Mouse (Mus musculus): ENCODE data around the gene Scd4. TPM values are rescaled to one million over a fixed set of nuclear protein-coding genes. Genes with fewer than 3 reads are reported as not detected.
"Not testable (repeated sequence)": the region's sequence is repeated elsewhere in the genome, so short reads cannot be mapped to it uniquely, and the experiment has no call there.

Scd4 gene
- polyA plus RNA-seq, 1 experiment from 2014 or later: not detected

- not testable (repeated sequence) for DNase-seq (ENCODE audit: low spot score)
- WGBS: 83% methylated on average over 10 of the region's 10 CpGs
These were observed 34.2 kb downstream of the Scd4 start for GRCm38 (mm10) chr19:44367076-44367475.

GRCm38 (mm10) chr19:44369371-44369770 lies 36.5 kb downstream of the Scd4 start:
- H3K9me3 ChIP-seq (ENCODE audit: control insufficient read depth, low read length): no peaks in the 10 kb centered on the region
- no peak overlapping the region for H3K4me2 ChIP-seq (ENCODE audit: low read depth, severe bottlenecking)
- no peak overlapping the region for H3K9ac ChIP-seq (ENCODE audit: low read length)
- H3K4me3 ChIP-seq (ENCODE audit: low read depth, low read length): no peak overlapping the region
- DNase-seq (ENCODE audit: low spot score): no peak
- H3K4me1 ChIP-seq (ENCODE audit: control insufficient read depth, insufficient read depth, low read length): no peaks in the 10 kb centered on the region
- H3K27ac ChIP-seq (replicated peaks; ENCODE audit: low read depth, low read length): no peak overlapping the region
- no peak for ATAC-seq (ENCODE audit: insufficient number of reproducible peaks, low FRiP score, low TSS enrichment, low read depth)
- 69% methylated on average over 8 of the region's 8 CpGs for WGBS
- no peaks in the 10 kb centered on the region for H3K36me3 ChIP-seq (ENCODE audit: control insufficient read depth, insufficient read depth, low read length)
- H3K27me3 ChIP-seq (ENCODE audit: control insufficient read depth, insufficient read depth, low read length): no peaks in the 10 kb centered on the region

More at GRCm38 (mm10) chr19:44367076-44367475, 34.2 kb downstream of the Scd4 start:
- not testable (repeated sequence) for ATAC-seq (ENCODE audit: insufficient number of reproducible peaks, low FRiP score, low TSS enrichment, low read depth); H3K9ac ChIP-seq (ENCODE audit: low read length); H3K36me3 ChIP-seq (ENCODE audit: control insufficient read depth, insufficient read depth, low read length); H3K4me2 ChIP-seq (ENCODE audit: low read depth, severe bottlenecking); H3K4me1 ChIP-seq (ENCODE audit: control insufficient read depth, insufficient read depth, low read length); H3K27me3 ChIP-seq (ENCODE audit: control insufficient read depth, insufficient read depth, low read length); H3K9me3 ChIP-seq (ENCODE audit: control insufficient read depth, low read length); H3K4me3 ChIP-seq (ENCODE audit: low read depth, low read length); H3K27ac ChIP-seq (replicated peaks; ENCODE audit: low read depth, low read length)

- WGBS: 70% methylated on average over 5 of the region's 5 CpGs
- no peaks in the 10 kb centered on the region for H3K4me1 ChIP-seq (ENCODE audit: control insufficient read depth, insufficient read depth, low read length)
- no peaks in the 10 kb centered on the region for H3K27me3 ChIP-seq (ENCODE audit: control insufficient read depth, insufficient read depth, low read length)
- DNase-seq (ENCODE audit: low spot score): no peak
- no peaks in the 10 kb centered on the region for H3K9me3 ChIP-seq (ENCODE audit: control insufficient read depth, low read length)
- H3K36me3 ChIP-seq (ENCODE audit: control insufficient read depth, insufficient read depth, low read length): no peaks in the 10 kb centered on the region
- no peak for ATAC-seq (ENCODE audit: insufficient number of reproducible peaks, low FRiP score, low TSS enrichment, low read depth)
- H3K9ac ChIP-seq (ENCODE audit: low read length): no peak overlapping the region
- no peak overlapping the region for H3K27ac ChIP-seq (replicated peaks; ENCODE audit: low read depth, low read length)
- H3K4me3 ChIP-seq (ENCODE audit: low read depth, low read length): no peak overlapping the region
- H3K4me2 ChIP-seq (ENCODE audit: low read depth, severe bottlenecking): no peak overlapping the region
These were observed 37.3 kb downstream of the Scd4 start for GRCm38 (mm10) chr19:44370231-44370630.

- ATAC-seq (ENCODE audit: insufficient number of reproducible peaks, low FRiP score, low TSS enrichment, low read depth): no peak
- Histone ChIP-seq H3K27me3 (ENCODE audit: control insufficient read depth, insufficient read depth, low read length) (no peaks in the 10 kb centered on the region), H3K36me3 (ENCODE audit: control insufficient read depth, insufficient read depth, low read length) (no peaks in the 10 kb centered on the region), H3K4me3 (ENCODE audit: low read depth, low read length) (no peak overlapping the region), H3K4me2 (ENCODE audit: low read depth, severe bottlenecking) (no peak overlapping the region), H3K9me3 (ENCODE audit: control insufficient read depth, low read length) (no peaks in the 10 kb centered on the region), H3K4me1 (ENCODE audit: control insufficient read depth, insufficient read depth, low read length) (no peaks in the 10 kb centered on the region), H3K9ac (ENCODE audit: low read length) (no peak overlapping the region), H3K27ac (replicated peaks; ENCODE audit: low read depth, low read length) (no peak overlapping the region)
- WGBS: 23% methylated on average over 6 of the region's 6 CpGs
- DNase-seq (ENCODE audit: low spot score): peak; percentile 81
These were observed 40.1 kb downstream of the Scd4 start for GRCm38 (mm10) chr19:44372969-44373368.

- H3K27me3 ChIP-seq (ENCODE audit: control insufficient read depth, insufficient read depth, low read length): no peaks in the 10 kb centered on the region
- 40% methylated on average over 3 of the region's 3 CpGs for WGBS
- ATAC-seq (ENCODE audit: insufficient number of reproducible peaks, low FRiP score, low TSS enrichment, low read depth) (no peak), DNase-seq (ENCODE audit: low spot score) (no peak)
- H3K36me3 ChIP-seq (ENCODE audit: control insufficient read depth, insufficient read depth, low read length): no peaks in the 10 kb centered on the region
- no peaks in the 10 kb centered on the region for H3K4me1 ChIP-seq (ENCODE audit: control insufficient read depth, insufficient read depth, low read length)
- no peak overlapping the region for H3K4me3 ChIP-seq (ENCODE audit: low read depth, low read length)
- H3K27ac ChIP-seq (replicated peaks; ENCODE audit: low read depth, low read length): no peak overlapping the region
- H3K9ac ChIP-seq (ENCODE audit: low read length): no peak overlapping the region
- H3K9me3 ChIP-seq (ENCODE audit: control insufficient read depth, low read length): no peaks in the 10 kb centered on the region
- H3K4me2 ChIP-seq (ENCODE audit: low read depth, severe bottlenecking): no peak overlapping the region
These were observed 43.6 kb downstream of the Scd4 start for GRCm38 (mm10) chr19:44376511-44376951.

GRCm38 (mm10) chr19:44377629-44378375 lies 44.9 kb downstream of the Scd4 start:
- H3K4me1 ChIP-seq (ENCODE audit: control insufficient read depth, insufficient read depth, low read length): no peaks in the 10 kb centered on the region
- H3K4me3 ChIP-seq (ENCODE audit: low read depth, low read length): no peak overlapping the region
- WGBS: 54% methylated on average over 4 of the region's 5 CpGs
- no peak overlapping the region for H3K9ac ChIP-seq (ENCODE audit: low read length)
- H3K9me3 ChIP-seq (ENCODE audit: control insufficient read depth, low read length): no peaks in the 10 kb centered on the region
- no peak for ATAC-seq (ENCODE audit: insufficient number of reproducible peaks, low FRiP score, low TSS enrichment, low read depth)
- H3K27me3 ChIP-seq (ENCODE audit: control insufficient read depth, insufficient read depth, low read length): no peaks in the 10 kb centered on the region
- no peak overlapping the region for H3K27ac ChIP-seq (replicated peaks; ENCODE audit: low read depth, low read length)
- no peak overlapping the region for H3K4me2 ChIP-seq (ENCODE audit: low read depth, severe bottlenecking)
- no peak for DNase-seq (ENCODE audit: low spot score)
- no peaks in the 10 kb centered on the region for H3K36me3 ChIP-seq (ENCODE audit: control insufficient read depth, insufficient read depth, low read length)

- Histone ChIP-seq H3K27ac (replicated peaks; ENCODE audit: low read depth, low read length) (no peak overlapping the region), H3K4me3 (ENCODE audit: low read depth, low read length) (no peak overlapping the region), H3K9ac (ENCODE audit: low read length) (no peak overlapping the region), H3K4me1 (ENCODE audit: control insufficient read depth, insufficient read depth, low read length) (no peaks in the 10 kb centered on the region), H3K4me2 (ENCODE audit: low read depth, severe bottlenecking) (no peak overlapping the region), H3K27me3 (ENCODE audit: control insufficient read depth, insufficient read depth, low read length) (no peaks in the 10 kb centered on the region), H3K9me3 (ENCODE audit: control insufficient read depth, low read length) (no peaks in the 10 kb centered on the region), H3K36me3 (ENCODE audit: control insufficient read depth, insufficient read depth, low read length) (no peaks in the 10 kb centered on the region)
- ATAC-seq (ENCODE audit: insufficient number of reproducible peaks, low FRiP score, low TSS enrichment, low read depth) (no peak), DNase-seq (ENCODE audit: low spot score) (no peak)
These were observed 46.2 kb downstream of the Scd4 start for GRCm38 (mm10) chr19:44379090-44379489.

- H3K4me3 ChIP-seq (ENCODE audit: low read depth, low read length): no peak overlapping the region
- H3K27ac ChIP-seq (replicated peaks; ENCODE audit: low read depth, low read length): no peak overlapping the region
- DNase-seq (ENCODE audit: low spot score): no peak
- 84% methylated on average over 4 of the region's 4 CpGs for WGBS
- no peaks in the 10 kb centered on the region for H3K9me3 ChIP-seq (ENCODE audit: control insufficient read depth, low read length)
- H3K4me2 ChIP-seq (ENCODE audit: low read depth, severe bottlenecking): no peak overlapping the region
- H3K4me1 ChIP-seq (ENCODE audit: control insufficient read depth, insufficient read depth, low read length): no peaks in the 10 kb centered on the region
- H3K27me3 ChIP-seq (ENCODE audit: control insufficient read depth, insufficient read depth, low read length): no peaks in the 10 kb centered on the region
- H3K9ac ChIP-seq (ENCODE audit: low read length): no peak overlapping the region
- H3K36me3 ChIP-seq (ENCODE audit: control insufficient read depth, insufficient read depth, low read length): no peaks in the 10 kb centered on the region
- no peak for ATAC-seq (ENCODE audit: insufficient number of reproducible peaks, low FRiP score, low TSS enrichment, low read depth)
These were observed 47.2 kb downstream of the Scd4 start for GRCm38 (mm10) chr19:44380065-44380464.

Data from limb, embryonic 11.5 days (tissue).